Mouse (Mus musculus): ENCODE measurements around the gene Pkd1l2.

Pkd1l2 gene

GRCm38 (mm10) chr8:117082399-117082872 lies at the start of gene Pkd1l2:
Gene Pkd1l2, minus strand, starts transcription at chr8:117082449.
- no peak for DNase-seq

DNA sequence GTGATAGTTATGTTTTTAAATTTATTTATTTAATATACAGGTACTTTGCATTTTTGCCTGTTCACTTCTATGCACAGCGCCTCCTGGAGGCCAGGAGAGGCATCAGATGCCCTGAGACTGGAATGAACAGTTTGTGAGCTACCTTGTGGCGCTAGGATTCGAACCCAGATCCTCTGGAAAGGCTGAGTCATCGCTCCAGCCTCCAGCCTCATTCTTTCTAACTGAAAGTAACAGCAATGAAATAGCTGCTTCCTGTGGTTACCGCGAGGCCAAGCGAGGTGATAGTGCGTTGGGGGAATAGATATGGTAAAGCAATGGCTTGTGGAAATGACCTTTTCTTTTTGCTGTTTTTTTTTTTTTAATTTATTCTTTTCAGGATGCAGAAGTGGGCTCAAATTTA lies 44.8 kb upstream of the Pkd1l2 start:
- DNase-seq, result no peak

GRCm38 (mm10) chr8:117126411-117126810 lies 44.2 kb upstream of the Pkd1l2 start:
- no peak for DNase-seq

- no peak for DNase-seq
These were observed 43.6 kb upstream of the Pkd1l2 start for GRCm38 (mm10) chr8:117125854-117126253.

GRCm38 (mm10) chr8:117123850-117124633 lies 41.8 kb upstream of the Pkd1l2 start:
- peak in 1 of 2 experiments; percentile 6 for DNase-seq

GRCm38 (mm10) chr8:117121277-117121676 lies 39.0 kb upstream of the Pkd1l2 start:
- no peak for DNase-seq

DNA sequence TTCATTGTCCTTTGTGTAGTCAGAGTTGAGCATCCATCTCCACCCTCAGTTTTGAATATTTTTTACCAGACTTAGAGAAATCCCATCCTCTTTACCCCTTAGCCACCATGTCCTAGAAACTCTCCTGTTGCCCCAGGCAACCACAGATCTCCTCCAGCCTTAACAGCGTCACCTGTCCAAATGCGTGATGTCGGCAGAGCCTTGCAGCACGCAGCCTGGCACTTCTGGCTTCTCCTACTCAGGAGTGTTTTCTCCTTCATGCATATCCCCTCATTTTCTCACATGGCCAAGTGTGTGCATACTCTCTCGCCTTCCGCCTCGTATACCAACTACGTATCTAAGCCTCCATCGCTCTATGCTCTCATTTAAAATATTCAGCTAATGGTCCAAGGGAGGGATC lies 36.2 kb upstream of the Pkd1l2 start:
- DNase-seq, result no peak

DNA sequence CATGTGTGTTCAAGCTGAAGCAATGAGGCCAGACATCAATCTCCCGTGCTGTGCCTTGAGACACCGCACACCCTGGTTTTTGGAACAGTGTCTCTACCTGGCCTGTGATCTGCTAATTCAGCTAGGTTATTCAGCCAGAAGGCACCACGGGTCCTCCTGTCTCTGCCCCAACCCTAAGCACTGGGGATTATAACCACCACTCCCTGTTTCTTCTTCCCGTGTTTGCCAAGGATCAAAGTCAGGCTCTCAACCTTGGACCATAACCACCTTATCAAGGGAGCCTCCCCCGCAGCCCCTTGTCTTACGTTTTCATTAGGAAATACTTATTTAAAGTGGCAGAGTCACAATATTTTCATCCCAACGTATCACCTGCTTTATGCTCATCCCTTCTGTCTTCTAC lies 34.3 kb upstream of the Pkd1l2 start:
- DNase-seq, result no peak

DNA sequence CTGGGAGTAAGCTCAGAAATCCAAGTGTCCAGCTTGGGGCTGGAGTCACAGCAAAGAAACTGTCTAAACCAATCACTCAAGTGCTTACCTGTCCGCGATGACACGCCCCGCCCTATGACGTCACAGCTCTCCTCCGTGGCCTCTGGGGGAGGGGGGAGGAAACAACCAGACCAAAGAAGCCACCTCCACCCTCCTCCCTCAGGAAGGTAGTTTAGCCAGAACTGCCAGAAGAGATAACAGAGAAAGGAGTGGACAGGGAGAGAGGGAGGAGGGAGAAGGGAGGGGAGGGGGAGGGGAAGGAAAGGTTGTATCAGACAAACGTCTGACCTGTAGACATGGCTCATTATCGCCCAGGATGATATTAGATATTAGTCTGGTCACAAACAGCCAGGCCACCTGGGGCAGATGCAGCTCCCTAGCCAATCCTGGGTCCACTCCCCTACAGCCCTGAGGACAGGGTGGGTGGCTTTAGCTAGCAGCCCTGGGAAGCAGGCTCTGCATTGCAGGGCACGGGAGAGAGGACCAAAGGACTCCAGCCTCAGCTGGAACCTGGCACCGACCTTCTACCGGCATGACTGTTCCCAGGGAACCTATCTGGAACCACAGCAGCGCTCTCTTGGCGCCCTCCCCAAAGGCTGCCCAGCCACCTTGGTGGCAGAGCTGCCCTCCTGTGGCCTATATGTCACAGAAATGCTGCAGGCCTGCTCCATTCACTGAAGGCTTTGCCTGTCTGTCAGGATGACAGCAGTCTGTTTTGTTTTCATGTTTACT lies 33.6 kb upstream of the Pkd1l2 start:
- DNase-seq, result peak; percentile 46 to 62

DNA sequence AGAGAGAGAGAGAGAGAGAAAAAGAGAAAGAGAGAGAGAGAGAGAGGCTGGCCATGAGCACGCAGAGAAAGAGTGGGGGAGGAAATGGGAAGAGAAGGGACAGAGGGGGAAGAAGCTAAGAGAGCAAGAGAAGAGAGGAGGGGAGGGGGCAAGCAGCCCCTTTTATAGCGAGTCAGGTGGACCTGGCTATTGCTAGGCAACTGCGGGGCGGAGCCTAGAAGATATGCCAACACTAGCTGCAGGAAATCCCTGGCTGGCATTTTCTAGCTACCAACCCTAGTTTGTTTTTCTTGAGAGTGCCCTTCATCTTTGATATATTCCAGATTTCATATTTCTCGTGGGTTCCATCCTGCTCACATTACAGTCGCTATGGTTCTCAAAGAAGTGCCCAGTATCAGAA lies 32.8 kb upstream of the Pkd1l2 start:
- DNase-seq, result no peak

- no peak for DNase-seq
These were observed 30.0 kb upstream of the Pkd1l2 start for GRCm38 (mm10) chr8:117112261-117112660.

DNA sequence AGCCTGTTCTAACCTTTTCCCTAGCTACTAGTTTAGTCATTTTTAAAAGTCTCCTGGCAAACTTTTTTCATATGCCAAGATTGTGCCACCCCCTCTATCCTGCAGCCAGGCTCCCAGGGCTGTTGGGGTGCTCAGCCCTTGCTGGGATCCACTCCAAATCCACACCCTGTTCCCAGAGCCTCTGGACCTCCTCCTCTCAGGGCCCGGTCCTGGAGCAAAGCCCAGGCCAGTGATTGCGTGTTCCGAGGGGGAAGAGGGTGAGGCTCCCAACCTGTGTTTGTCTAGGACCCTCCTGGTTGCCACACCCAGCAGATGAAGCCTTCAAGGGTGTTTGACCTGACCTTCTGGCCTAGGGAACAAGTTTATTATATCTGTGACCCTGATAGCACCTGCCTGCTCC lies 29.4 kb upstream of the Pkd1l2 start:
- no peak for DNase-seq

DNA sequence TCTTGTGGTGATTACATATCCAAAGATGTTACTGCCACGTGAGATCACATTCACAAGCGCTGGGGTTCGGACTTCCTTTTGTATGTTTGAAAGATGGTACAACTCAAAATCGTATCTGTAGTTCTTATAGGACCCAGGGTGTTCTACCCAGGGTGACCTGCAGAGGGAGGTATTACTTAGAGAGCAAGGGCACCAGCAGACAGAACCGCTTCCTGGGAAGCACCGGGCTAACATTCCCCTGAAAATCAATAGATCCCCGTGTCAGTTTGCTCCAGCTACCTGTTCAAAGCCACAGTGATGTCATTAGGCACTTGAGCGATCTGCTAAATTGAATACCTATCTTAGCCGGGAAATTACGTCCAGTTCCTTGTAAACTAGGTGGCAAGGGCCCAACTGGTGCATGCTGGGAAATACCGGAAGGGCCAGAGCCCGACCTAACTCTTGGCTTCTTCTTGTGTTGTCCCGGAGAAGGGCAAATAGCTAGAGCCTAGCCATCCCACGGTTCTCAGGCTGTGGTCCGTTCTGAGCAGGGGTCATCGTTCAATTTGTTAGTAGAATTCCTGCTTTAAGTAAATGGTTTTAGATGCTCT lies 27.6 kb upstream of the Pkd1l2 start:
- peak; percentile 81 to 84 for DNase-seq

- DNase-seq, result no peak
These were observed 26.9 kb upstream of the Pkd1l2 start for GRCm38 (mm10) chr8:117109018-117109711.

- DNase-seq, result peak; percentile 81 to 84
These were observed 25.3 kb upstream of the Pkd1l2 start for GRCm38 (mm10) chr8:117107533-117107932.

- no peak for DNase-seq
These were observed 15.4 kb upstream of the Pkd1l2 start for GRCm38 (mm10) chr8:117097564-117098191.

- no peak for DNase-seq
These were observed 14.9 kb upstream of the Pkd1l2 start for GRCm38 (mm10) chr8:117097051-117097563.

- peak; percentile 31 to 61 for DNase-seq
These were observed 13.4 kb upstream of the Pkd1l2 start, which contains the start of gene Bco1 for GRCm38 (mm10) chr8:117095647-117096046. Gene Bco1, plus strand, starts transcription at chr8:117095854.

GRCm38 (mm10) chr8:117094053-117094452 lies 11.8 kb upstream of the Pkd1l2 start:
- no peak for DNase-seq

DNA sequence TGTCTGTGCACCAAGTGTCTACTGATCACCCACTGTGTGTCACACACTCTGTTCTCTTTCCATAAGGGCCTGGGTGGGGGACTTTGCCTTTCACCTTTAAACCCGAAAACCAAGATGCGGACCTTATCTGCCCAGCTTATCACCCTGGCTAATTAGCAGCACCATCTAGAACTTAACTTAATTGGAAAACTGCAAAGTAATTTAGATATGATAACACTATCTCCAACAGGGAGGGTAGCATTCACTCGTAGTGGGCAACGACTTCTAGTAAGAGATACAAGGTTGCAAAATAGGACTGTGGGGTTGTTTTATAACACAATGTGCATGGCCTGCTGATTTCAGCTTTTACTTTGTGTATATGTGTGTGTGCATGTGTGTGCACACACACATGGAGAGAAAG lies 7.6 kb upstream of the Pkd1l2 start:
- no peak for DNase-seq

- no peak for DNase-seq
These were observed 4.8 kb upstream of the Pkd1l2 start for GRCm38 (mm10) chr8:117087036-117087435.

GRCm38 (mm10) chr8:117085521-117085920 lies 3.3 kb upstream of the Pkd1l2 start:
- peak in 1 of 2 experiments; percentile 38 for DNase-seq
